Mouse (Mus musculus): ENCODE data around the gene Ssxb2. TPM values are rescaled to one million over a fixed set of nuclear protein-coding genes. Genes with fewer than 3 reads are reported as not detected.
A peak's percentile ranks its signal among the peaks of the same experiment; 100 is the strongest.
"Not testable (repeated sequence)": the region's sequence is repeated elsewhere in the genome, so short reads cannot be mapped to it uniquely, and the experiment has no call there.

Gene Ssxb2
- not detected in 2 replicates for polyA plus RNA-seq (2014; fragmentation: Nextera tagmentation; extraction: Ambion mirVana)

DNA sequence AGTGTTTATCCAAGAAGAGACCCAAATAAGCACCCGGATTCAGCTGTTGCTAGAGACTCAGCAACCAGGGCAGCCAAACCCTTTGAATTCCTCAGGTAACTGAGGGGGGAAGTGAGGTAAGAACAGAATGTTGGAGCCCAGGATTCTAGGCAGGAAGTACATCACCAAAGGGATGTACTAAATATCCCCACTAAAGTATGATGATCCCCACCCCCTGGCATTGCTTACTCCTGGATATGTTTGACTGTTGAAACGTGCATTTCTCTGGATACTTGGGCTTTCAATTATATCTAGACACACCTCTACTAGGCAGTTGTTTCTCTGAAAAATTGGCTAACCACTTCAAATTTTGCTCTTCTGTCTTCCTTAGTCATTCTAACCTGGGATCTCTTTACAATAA, at the start of gene Ssxb2:
Ssxb2 (minus strand) TSS at position 101 of the 400 bp plus-strand sequence.
- ATAC-seq (ENCODE audit: low FRiP score); H3K4me2 ChIP-seq; H3K9ac ChIP-seq (ENCODE audit: low read length); H3K4me3 ChIP-seq (ENCODE audit: low read depth, low read length); H3K27me3 ChIP-seq (ENCODE audit: control insufficient read depth, insufficient read depth, low read length); H3K9me3 ChIP-seq (ENCODE audit: control insufficient read depth, low read length); H3K27ac ChIP-seq (ENCODE audit: low read depth, low read length); H3K36me3 ChIP-seq (ENCODE audit: control insufficient read depth, insufficient read depth, low read length); H3K4me1 ChIP-seq (ENCODE audit: control insufficient read depth, insufficient read depth, low read length); DNase-seq (ENCODE audit: low spot score, missing footprints): not testable (repeated sequence)
- WGBS: 74% methylated on average over 2 of the region's 2 CpGs

DNA sequence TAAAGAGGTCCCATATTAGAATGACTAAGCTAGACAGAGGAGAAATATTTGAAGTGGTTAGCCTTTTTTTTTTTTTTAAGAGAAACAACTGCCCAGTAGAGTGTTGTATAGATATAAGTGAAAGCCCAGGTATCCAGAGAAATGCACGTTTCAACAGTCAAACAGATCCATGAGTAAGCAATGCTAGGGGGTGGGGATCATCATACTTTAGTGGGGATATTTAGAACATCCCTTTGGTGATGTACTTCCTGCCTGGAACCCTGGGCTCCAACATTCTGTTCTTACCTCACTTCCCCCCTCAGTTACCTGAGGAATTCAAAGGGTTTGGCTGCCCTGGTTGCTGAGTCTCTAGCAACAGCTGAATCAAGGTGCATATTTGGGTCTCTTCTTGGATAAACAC, 48.5 kb downstream of the Ssxb2 start, which contains the start of gene Ssxb1:
Ssxb1 (plus strand) TSS at position 301 of the 400 bp plus-strand sequence.
- H3K4me3 ChIP-seq (ENCODE audit: low read depth, low read length): not testable (repeated sequence)
- WGBS: 19% methylated on average over 1 of the region's 1 CpGs

More for the DNA sequence above, 48.5 kb downstream of the Ssxb2 start, which contains the start of gene Ssxb1:
- peak; percentile 10 for DNase-seq (ENCODE audit: low spot score, missing footprints)
- not testable (repeated sequence) for ATAC-seq (ENCODE audit: low FRiP score); H3K9me3 ChIP-seq (ENCODE audit: control insufficient read depth, low read length); H3K4me2 ChIP-seq; H3K36me3 ChIP-seq (ENCODE audit: control insufficient read depth, insufficient read depth, low read length); H3K27ac ChIP-seq (ENCODE audit: low read depth, low read length); H3K9ac ChIP-seq (ENCODE audit: low read length); H3K4me1 ChIP-seq (ENCODE audit: control insufficient read depth, insufficient read depth, low read length); H3K27me3 ChIP-seq (ENCODE audit: control insufficient read depth, insufficient read depth, low read length)

Other genes with a start within 250 kb of the Ssxb2 start
- 40.2 and 44.3 TPM in 2 replicates for gene Ftsj1, start 209.3 kb downstream of the Ssxb2 start, polyA plus RNA-seq (2014; fragmentation: Nextera tagmentation; extraction: Ambion mirVana)
- gene Slc38a5, start 190.6 kb downstream of the Ssxb2 start, polyA plus RNA-seq (2014; fragmentation: Nextera tagmentation; extraction: Ambion mirVana): 5.2 and 5.3 TPM in 2 replicates
- gene Ssxb10, start 134.3 kb downstream of the Ssxb2 start, polyA plus RNA-seq (2014; fragmentation: Nextera tagmentation; extraction: Ambion mirVana): not detected in 2 replicates
- gene Ssxb9, start 94.7 kb downstream of the Ssxb2 start, polyA plus RNA-seq (2014; fragmentation: Nextera tagmentation; extraction: Ambion mirVana): not detected in 2 replicates
- not detected in 2 replicates for gene Ssxb1, start 48.4 kb downstream of the Ssxb2 start, polyA plus RNA-seq (2014; fragmentation: Nextera tagmentation; extraction: Ambion mirVana)
- gene Gm14459, start 63.2 kb upstream of the Ssxb2 start, polyA plus RNA-seq (2014; fragmentation: Nextera tagmentation; extraction: Ambion mirVana): not detected in 2 replicates
- gene Ssxb6, start 86.5 kb upstream of the Ssxb2 start, polyA plus RNA-seq (2014; fragmentation: Nextera tagmentation; extraction: Ambion mirVana): not detected in 2 replicates
- gene Ssxb3, start 130.1 kb upstream of the Ssxb2 start, polyA plus RNA-seq (2014; fragmentation: Nextera tagmentation; extraction: Ambion mirVana): not detected in 2 replicates
- not detected in 2 replicates for gene Ssxb8, start 229.1 kb upstream of the Ssxb2 start, polyA plus RNA-seq (2014; fragmentation: Nextera tagmentation; extraction: Ambion mirVana)